Mouse (Mus musculus) lung, postnatal 0 days (tissue): ENCODE data around the gene Gak. TPM values are rescaled to one million over a fixed set of nuclear protein-coding genes. Genes with fewer than 3 reads are reported as not detected.

Experiments
- ATAC-seq: fragments of 200-750 bp; cut with Nextera tagmentation; 2 replicates; pipeline ENCODE4 v1.8.0; 2017; ENCODE audit warnings: moderate library complexity
- DNase-seq: peaks from one replicate; pipeline ENCODE4 v3.0.0-alpha.2; 2016; ENCODE audit warnings: low spot score
- H3K27ac ChIP-seq: fragments of 300-500 bp; sonication (generic); 2 replicates; pipeline ENCODE4 v1.5.1; 2014; ENCODE audit warnings: antibody characterized with exemption, mild to moderate bottlenecking, low read length, mixed read lengths
- H3K27me3 ChIP-seq: fragments of 300-500 bp; sonication (generic); replicated peaks from 2 replicates; pipeline ENCODE4 v1.6.1; 2014; ENCODE audit warnings: low read length, mixed read lengths; ENCODE audit not compliant: insufficient read depth
- H3K36me3 ChIP-seq: fragments of 300-500 bp; sonication (generic); 2 replicates; pipeline ENCODE4 v1.6.1; 2014; ENCODE audit warnings: low read length, mixed read lengths; ENCODE audit not compliant: insufficient read depth
- H3K4me1 ChIP-seq: fragments of 300-500 bp; sonication (generic); 2 replicates; pipeline ENCODE4 v1.6.1; 2014; ENCODE audit warnings: antibody characterized with exemption, low read depth, low read length, mixed read lengths; ENCODE audit not compliant: insufficient read depth
- H3K4me2 ChIP-seq: fragments of 300-500 bp; sonication (generic); replicated peaks from 2 replicates; pipeline ENCODE4 v1.6.1; 2014; ENCODE audit warnings: low read depth, mild to moderate bottlenecking, low read length, moderate library complexity, mixed read lengths
- H3K4me3 ChIP-seq: fragments of 300-500 bp; sonication (generic); 2 replicates; pipeline ENCODE4 v1.5.1; 2014; ENCODE audit warnings: low read depth, low read length
- H3K9ac ChIP-seq: fragments of 300-500 bp; sonication (generic); replicated peaks from 2 replicates; pipeline ENCODE4 v1.6.1; 2014; ENCODE audit warnings: low read depth, mild to moderate bottlenecking
- H3K9me3 ChIP-seq: fragments of 300-500 bp; sonication (generic); 2 replicates; pipeline ENCODE4 v1.6.1; 2016; ENCODE audit warnings: low read length, mixed read lengths
- CTCF ChIP-seq: IDR thresholded peaks from 2 replicates; pipeline ENCODE4 v1.5.1; 2016; ENCODE audit warnings: antibody characterized with exemption, mild to moderate bottlenecking
- EP300 ChIP-seq: IDR thresholded peaks from 2 replicates; pipeline ENCODE4 v1.6.1; 2016; ENCODE audit warnings: antibody characterized with exemption, mild to moderate bottlenecking, control low read depth
- WGBS: fragments of 180-500 bp; shearing (Covaris S2); extraction: QIAGEN DNeasy Blood & Tissue Kit; methylation state at CpG from one replicate; pipeline ENCODE4 v1.1.7; 2014; 5-methylcytosine and 5-hydroxymethylcytosine counted together
- polyA plus RNA-seq: library from polyadenylated mRNA; unstranded; fragments of >200 nt; fragmentation: Nextera tagmentation; extraction: Ambion mirVana; gene quantifications from 2 replicates; pipeline ENCODE4 v1.2.1, GENCODE M21; 2015

Gene Gak
- polyA plus RNA-seq, 1 experiment from 2014 or later, result 39.9 TPM

DNA sequence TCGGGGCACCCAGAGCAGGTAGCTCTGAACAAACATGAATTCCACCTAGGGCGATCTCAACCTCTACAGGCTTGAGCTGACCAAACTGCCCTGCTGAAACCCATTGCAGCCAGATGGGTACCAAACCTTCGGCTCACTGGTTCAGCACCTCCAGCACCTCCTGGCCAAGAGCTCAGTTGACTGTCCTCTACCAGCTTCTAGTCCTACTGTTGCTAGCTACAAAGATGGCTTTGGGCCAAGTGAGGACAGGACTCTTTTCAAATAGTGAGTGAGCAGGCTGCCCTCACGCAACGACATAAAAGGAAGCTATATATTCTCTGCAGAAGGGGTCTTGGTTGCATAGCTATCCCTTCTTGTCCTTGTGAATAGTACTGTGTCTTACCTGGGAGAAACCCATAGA is 81.9 kb downstream of the Gak start:
- 79% methylated on average over 5 of the region's 5 CpGs for WGBS
- Histone ChIP-seq H3K4me3 (no peak overlapping the region), H3K36me3 (no peaks in the 10 kb centered on the region), H3K9ac (no peak overlapping the region), H3K27me3 (peaks cover 10% of the 10 kb centered on the region; the same call in 1 of the 2 replicates), H3K4me2 (no peak overlapping the region), H3K4me1 (no peaks in the 10 kb centered on the region), H3K9me3 (no peaks in the 10 kb centered on the region), H3K27ac (no peak overlapping the region)
- ATAC-seq, result no peak
- TF ChIP-seq CTCF, result no peak
- TF ChIP-seq EP300, result no peak
- no peak for DNase-seq

DNA sequence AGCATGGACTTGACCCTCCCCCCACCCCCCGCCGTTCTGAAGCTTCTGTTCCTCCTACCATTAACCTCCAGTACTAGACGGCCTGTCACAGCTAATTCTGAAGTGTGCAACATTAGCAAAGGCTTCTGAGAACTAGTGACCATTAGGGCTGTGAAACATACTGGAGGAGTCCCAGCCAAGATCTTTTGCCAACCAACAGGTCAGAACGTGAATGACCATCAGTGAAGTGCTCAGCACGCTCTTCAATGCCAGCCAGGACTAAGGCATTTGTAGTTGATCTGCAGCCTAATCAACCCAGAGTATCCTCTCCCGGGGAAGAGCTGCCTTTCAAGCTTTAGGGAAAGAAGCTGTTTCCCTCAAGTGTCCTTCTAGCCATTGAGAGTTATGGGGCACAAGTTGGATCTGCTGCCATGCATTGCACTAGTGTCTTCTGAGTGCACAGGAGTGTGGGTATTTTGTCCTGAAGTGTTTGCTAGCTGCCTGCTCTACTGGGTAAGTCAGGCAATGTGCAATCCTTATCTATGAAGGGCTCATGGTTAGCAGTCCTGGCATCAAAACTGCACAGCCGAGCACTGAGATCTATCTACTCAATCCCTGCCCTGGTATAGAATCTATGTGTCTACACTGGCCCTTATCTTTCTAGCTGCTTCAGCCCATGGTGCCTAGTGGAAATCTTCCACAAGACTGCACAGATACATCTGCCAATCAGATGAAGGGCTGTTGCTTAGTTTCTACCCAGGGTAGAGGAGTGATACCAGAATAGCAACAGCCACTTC is 85.9 kb downstream of the Gak start:
- no peaks in the 10 kb centered on the region for H3K27me3 ChIP-seq
- no peaks in the 10 kb centered on the region for H3K4me1 ChIP-seq
- ATAC-seq (no peak), DNase-seq (no peak)
- no peak overlapping the region for H3K4me3 ChIP-seq
- no peaks in the 10 kb centered on the region for H3K9me3 ChIP-seq
- H3K4me2 ChIP-seq, result no peak overlapping the region
- WGBS, result 53% methylated on average over 7 of the region's 7 CpGs
- no peak overlapping the region for H3K27ac ChIP-seq
- no peaks in the 10 kb centered on the region for H3K36me3 ChIP-seq
- no peak for TF ChIP-seq CTCF
- TF ChIP-seq EP300, result no peak
- H3K9ac ChIP-seq, result no peak overlapping the region

- ATAC-seq (no peak), DNase-seq (no peak)
- Histone ChIP-seq H3K4me3 (no peak overlapping the region), H3K4me2 (no peak overlapping the region), H3K9ac (no peak overlapping the region), H3K27me3 (no peaks in the 10 kb centered on the region), H3K4me1 (no peaks in the 10 kb centered on the region), H3K36me3 (no peaks in the 10 kb centered on the region), H3K9me3 (no peaks in the 10 kb centered on the region), H3K27ac (no peak overlapping the region)
- 91% methylated on average over 2 of the region's 2 CpGs for WGBS
- TF ChIP-seq CTCF (no peak), EP300 (no peak)
Observed at GRCm38 (mm10) chr5:108534188-108534587, 95.4 kb downstream of the Gak start.

DNA sequence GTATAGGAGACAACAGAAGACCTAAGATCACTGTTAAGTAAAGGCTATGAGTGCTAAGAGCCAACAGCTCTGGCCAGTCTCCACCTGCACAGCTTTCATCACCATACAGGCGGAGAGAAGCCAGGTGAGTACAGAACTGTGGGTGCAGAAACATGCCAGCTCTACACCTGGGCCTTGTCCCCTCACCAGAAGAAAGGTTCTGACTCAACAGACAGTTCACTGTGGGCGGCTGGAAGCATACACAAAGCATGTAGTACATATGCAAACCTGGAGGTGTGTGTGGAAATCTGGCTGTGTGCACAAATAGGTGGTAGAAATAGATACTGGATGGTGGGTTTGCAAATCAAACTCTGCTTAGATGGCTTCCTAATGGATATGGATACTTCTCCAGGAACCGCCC is 107.0 kb downstream of the Gak start:
- H3K9ac ChIP-seq, result no peak overlapping the region
- no peak overlapping the region for H3K27ac ChIP-seq
- no peaks in the 10 kb centered on the region for H3K4me1 ChIP-seq
- WGBS, result 70% methylated on average over 3 of the region's 3 CpGs
- no peak overlapping the region for H3K4me2 ChIP-seq
- ATAC-seq, result no peak
- H3K27me3 ChIP-seq, result no peaks in the 10 kb centered on the region
- no peaks in the 10 kb centered on the region for H3K36me3 ChIP-seq
- H3K9me3 ChIP-seq, result no peaks in the 10 kb centered on the region
- no peak for DNase-seq
- no peak overlapping the region for H3K4me3 ChIP-seq
- TF ChIP-seq CTCF (no peak), EP300 (no peak)

DNA sequence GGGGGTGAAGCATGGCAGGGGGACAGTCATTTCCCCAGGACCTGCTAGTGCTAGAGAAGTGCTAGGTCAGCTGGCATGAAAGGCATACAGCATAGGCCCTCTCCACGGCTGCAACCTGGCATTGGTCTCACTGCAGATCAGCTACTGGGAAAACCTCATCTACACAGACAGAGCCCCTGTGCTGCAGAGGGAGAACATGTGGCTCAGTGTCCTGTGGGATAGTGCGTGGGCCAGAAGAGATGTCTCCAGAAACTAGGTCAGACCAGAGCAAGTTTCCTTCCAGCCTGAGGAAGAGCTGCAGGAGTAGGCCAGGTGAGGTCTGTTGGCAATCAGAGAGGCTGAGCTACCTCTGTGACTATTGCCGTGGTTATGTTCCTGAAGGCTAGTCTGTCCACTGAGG is 107.7 kb downstream of the Gak start:
- WGBS, result 74% methylated on average over 3 of the region's 3 CpGs

GRCm38 (mm10) chr5:108521016-108521415 is 108.5 kb downstream of the Gak start:
- TF ChIP-seq EP300 (no peak), CTCF (no peak)
- no peak for DNase-seq
- H3K27me3 ChIP-seq, result no peaks in the 10 kb centered on the region
- H3K4me2 ChIP-seq, result no peak overlapping the region
- no peaks in the 10 kb centered on the region for H3K4me1 ChIP-seq
- H3K36me3 ChIP-seq, result no peaks in the 10 kb centered on the region
- no peak overlapping the region for H3K4me3 ChIP-seq
- ATAC-seq, result no peak
- no peaks in the 10 kb centered on the region for H3K9me3 ChIP-seq
- no peak overlapping the region for H3K27ac ChIP-seq
- WGBS, result 54% methylated on average over 2 of the region's 2 CpGs
- no peak overlapping the region for H3K9ac ChIP-seq

More for the DNA sequence above, 107.7 kb downstream of the Gak start:
- no peaks in the 10 kb centered on the region for H3K9me3 ChIP-seq
- H3K27me3 ChIP-seq, result no peaks in the 10 kb centered on the region
- no peak overlapping the region for H3K4me2 ChIP-seq
- H3K9ac ChIP-seq, result no peak overlapping the region
- H3K27ac ChIP-seq, result no peak overlapping the region
- H3K4me3 ChIP-seq, result no peak overlapping the region
- H3K36me3 ChIP-seq, result no peaks in the 10 kb centered on the region
- no peak for TF ChIP-seq CTCF
- TF ChIP-seq EP300, result no peak
- no peaks in the 10 kb centered on the region for H3K4me1 ChIP-seq
- DNase-seq, result no peak
- no peak for ATAC-seq
